Mouse (Mus musculus) heart, adult 9 months (tissue): ENCODE data around the gene Il4.

ENCODE experiments used
- DNase-seq, 2 experiments: peaks; one replicate each; pipeline ENCODE4 v3.0.0; 2022; ENCODE audit warnings: low spot score in 2 of 2

Il4 gene

DNA sequence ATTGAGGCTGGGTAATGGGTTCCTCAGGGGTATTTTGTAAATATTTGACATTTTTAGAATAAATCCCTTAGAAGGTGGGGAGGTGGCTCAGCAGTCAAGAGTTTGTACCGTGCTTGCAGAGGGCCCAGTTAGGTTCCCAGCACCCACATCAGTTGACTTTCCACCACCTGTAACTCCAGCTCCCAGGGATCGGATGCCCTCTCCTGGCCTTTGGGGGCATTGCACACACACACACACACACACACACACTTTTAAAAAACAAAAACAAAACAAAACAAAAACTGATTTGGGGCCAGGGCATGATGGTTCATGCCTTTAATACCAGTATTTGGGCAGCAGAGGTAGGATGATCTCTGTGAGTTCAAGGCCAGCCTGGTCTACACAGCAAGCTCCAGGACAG lies 5.7 kb upstream of the Il4 start:
- no peak for DNase-seq

- DNase-seq = no peak
These were observed 5.1 kb upstream of the Il4 start for GRCm38 (mm10) chr11:53623573-53623972.

DNA sequence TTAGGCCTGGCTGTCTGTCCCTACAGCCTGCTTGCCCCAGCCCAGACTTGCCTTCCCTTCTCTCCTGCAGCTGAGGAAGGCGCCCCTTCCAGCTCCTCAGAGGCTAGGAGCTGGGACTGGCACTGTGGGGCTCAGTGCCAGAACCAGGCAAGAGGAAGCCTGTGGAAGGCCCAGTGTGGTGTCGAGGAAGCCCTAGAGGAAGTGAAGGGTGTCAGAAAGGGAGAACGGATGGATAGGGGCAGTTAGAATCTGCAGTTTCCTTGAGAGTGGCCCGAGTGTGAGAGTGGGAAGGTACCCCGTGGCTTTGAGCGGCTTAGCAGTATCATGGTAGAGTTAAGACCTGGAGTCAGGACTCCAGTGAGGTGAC lies 4.0 kb upstream of the Il4 start:
- DNase-seq = no peak

DNA sequence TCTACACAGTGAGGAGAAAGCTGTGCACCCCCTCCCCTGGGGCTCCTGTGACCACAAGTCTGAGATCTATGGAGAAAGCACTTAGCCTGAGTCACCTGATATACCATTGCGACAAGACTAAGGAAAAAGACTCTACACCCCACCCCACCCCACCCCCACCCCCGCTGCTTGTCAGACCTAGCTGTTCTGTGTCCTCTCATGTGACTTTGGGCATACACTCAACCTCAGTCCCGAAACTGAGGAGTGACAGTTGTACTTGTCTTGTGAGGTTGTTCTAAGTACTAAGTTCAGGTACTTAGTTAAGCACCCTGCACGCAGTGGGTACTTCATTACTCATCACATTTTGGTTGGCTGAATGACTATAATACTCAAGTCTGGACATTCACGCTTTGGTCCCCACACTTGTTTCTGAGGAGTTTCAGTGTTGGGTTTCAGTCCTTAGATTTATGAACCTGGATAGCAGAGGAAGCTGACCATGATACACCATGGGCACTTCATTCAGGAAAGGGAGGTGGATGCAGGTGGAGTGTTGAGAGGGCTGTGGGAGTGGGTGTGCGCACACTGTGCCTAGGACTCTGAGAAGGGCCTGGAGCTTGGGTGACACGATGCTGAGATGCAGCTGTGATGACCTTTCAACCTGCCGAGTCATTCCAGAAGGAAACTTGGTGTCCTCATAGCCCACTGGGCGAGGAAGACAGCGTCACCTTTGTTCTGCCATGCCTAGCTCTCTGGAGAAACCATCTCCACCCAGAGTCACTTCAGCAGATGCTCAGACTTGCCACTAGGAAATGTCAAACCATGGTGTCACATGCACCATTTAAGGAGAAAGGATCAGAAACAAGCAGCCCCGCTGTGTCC lies 3.3 kb upstream of the Il4 start:
- DNase-seq = no peak

- DNase-seq = no peak
These were observed 1.6 kb upstream of the Il4 start for GRCm38 (mm10) chr11:53620094-53620493.

GRCm38 (mm10) chr11:53619428-53619827 lies 959 bp upstream of the Il4 start:
- DNase-seq = no peak

DNA sequence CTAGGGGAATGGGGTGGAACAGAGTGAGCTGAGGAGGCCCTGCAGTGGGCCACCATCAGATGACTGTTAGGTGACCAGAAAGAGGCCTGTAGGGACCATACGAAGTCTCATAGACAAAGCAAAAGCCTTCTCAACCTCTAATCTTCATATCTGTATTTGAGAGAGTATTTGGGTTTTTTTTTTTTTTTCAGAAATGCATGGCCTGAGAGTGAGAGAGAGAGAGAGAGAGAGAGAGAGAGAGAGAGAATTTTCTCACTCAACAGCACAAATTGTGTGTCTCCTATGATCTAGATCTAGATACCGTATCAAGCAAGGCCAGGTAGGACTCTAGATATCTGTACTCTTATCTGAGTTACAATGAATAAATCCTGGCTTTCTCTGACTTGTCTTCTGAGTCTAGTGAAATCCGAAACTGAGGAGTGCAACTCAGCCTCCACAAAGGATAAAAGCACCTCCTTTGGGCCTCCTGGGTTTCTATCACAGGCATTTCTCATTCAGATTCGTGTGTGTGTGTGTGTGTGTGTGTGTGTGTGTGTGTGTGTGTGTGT lies 833 bp downstream of the Il4 start:
- no peak for DNase-seq

DNA sequence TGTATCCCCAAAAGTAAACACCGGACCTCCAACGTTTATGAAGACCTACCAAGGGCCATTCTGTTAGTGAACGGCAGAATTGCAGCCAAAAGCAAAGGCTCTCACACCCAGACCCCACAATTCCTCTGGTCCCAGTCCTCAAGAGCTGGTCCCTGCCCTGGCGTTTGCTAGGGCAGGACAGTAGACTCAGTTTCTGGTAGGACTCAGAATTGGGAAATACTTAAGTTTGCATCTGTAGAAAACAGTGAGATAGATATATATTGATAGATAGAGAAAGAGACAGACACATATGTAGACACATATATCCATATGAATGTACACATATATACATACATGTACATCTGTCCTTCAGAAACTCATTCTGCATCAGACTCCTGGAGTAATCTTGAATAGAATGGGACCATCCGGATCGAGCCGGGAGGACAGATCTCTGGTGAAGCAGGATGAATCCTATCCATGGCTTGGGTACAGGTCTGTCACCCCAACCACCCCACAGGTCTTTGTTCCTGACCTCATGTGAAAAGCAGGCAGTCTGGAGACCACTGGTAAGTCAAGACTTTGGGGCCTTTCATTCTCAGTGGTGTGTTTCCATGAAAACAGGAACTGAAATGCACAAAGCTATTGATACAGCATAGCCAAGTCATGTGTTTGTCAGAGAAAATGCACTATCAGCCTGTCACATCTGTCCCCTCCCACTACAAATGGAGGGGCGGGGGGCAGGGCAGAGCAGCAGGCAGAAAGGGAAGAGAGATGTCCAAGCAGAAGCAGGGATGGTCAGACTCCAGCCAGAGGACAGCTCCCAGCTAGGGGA lies 1.5 kb downstream of the Il4 start:
- DNase-seq = peak in 1 of 2 experiments; percentile 38

DNA sequence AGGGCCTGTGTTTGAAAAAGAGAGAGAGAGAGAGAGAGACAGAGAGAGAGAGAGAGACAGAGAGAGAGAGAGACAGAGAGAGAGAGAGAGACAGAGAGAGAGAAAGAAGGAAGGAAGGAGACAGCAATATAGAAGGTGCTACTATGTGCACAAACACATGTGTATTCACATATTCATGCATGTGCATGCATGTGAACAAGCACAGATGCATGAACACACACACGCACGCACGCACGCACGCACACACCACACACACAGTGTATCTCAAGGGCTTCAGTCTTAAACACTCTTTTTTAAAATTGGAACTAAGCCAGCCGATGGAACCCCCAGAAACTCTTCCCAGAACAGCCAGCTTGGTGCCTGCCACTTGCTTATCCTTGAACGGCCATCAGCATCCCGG lies 2.9 kb downstream of the Il4 start:
- DNase-seq = no peak

DNA sequence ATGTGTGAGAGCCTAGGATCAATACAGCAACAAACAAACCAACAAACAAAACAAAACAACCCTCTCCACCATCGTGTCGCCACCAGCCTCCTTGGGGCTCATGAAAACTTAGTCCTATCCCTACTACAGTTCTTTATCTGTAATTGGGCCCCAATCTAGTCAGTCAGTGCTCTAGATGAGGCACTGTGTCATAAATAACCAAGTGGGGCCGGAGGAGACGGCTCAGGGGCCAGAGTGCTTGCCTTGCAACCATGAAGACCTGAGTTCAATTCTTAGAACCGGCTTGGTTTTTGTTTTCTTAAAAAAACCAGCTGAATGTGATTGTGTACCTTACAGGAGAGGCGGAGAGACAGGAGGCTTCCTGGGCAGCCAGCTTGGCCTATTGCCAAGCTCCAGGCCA lies 3.3 kb downstream of the Il4 start:
- no peak for DNase-seq

DNA sequence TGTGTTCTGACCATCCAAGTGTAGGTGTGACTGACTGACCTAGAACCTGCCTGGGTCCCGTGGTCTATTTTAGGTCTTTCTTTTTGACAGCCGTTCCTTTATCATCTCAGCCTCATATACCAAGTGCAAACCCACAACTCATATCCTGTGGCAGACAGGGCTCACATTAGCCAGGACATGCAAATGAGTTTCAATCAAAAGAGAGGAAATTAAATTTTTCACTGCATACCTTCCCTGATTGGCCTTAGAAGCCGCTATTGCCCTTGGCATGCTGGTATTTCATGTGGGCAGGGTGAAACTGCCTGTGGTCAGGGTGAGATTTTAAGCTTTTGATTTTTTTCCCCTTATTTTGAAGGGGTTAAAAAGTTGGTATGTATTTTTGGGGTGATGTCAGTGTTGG lies 8.8 kb downstream of the Il4 start:
- no peak for DNase-seq

DNA sequence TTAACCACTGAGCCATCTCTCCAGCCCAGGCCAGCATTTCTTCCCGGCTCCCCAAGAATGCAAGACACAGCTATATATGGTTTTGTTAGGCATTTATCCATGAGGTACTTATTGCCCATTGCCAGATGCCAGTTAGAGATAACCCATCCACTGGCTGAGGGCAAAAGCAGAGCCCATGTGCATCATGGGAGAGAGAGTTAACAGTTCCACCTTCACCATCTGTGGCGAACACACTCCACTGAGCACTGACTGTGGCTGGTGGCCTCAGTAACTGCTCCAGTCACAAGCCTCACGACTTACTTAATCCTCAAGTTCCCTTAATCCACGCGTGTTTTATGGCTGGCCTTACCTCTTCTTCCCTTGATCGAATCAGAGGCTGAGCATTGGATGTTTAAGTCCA lies 9.2 kb downstream of the Il4 start:
- no peak for DNase-seq

- no peak for DNase-seq
These were observed 12.9 kb downstream of the Il4 start for GRCm38 (mm10) chr11:53605609-53606008.

DNA sequence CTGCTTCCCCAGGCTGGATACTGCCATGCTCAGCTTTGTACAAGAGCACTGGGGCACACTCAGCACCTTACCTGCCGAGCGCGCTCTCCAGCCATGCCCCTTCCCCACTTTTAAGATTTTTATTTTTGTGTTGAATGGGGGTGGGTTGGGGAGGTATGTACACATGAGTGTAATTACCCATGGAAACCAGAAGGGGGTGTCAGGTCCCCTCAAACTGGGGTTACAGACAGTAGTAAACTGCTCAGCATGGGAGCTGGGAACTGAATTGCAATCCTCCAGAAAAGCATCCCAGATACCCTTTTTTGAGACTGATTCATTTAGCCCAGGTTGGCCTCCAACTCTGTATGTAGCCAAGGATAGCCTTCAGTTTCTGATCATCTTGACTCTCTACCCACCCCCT lies 13.5 kb downstream of the Il4 start:
- DNase-seq = no peak

GRCm38 (mm10) chr11:53591116-53591515 lies 27.4 kb downstream of the Il4 start:
- no peak for DNase-seq

DNA sequence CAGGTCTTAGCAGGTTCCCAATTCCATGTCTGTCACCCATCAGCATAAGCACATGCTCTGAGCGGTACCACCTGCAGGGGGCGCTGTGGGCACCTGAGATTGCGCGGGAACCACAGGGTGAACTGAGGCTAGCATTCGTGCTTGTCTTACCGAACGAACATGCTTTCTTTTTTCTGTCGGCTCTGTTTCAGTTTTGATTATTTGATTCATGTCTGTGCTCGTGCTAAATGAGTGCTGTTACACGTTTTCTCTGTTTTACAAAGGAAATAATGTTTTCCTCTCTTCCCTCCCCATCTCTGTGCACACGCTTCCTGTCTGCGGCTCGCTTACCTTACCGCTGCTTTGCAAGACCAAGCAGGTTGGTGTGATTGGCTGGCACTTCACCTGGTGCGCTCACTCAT lies 28.1 kb downstream of the Il4 start:
- peak in 1 of 2 experiments; percentile 4 for DNase-seq

- no peak for DNase-seq
These were observed 30.2 kb downstream of the Il4 start for GRCm38 (mm10) chr11:53588279-53588678.

GRCm38 (mm10) chr11:53585510-53585909 lies 33.0 kb downstream of the Il4 start:
- no peak for DNase-seq

GRCm38 (mm10) chr11:53584849-53585248 lies 33.6 kb downstream of the Il4 start:
- DNase-seq = peak in 1 of 2 experiments; percentile 5

- no peak for DNase-seq
These were observed 35.3 kb downstream of the Il4 start for GRCm38 (mm10) chr11:53583151-53583550.

- no peak for DNase-seq
These were observed 37.9 kb downstream of the Il4 start for GRCm38 (mm10) chr11:53580562-53580961.

GRCm38 (mm10) chr11:53567224-53568014 lies 51.0 kb downstream of the Il4 start, which contains the start of gene Kif3a:
Kif3a (plus strand) TSS chr11:53567379.
- DNase-seq = peak; percentile 95
